Mouse (Mus musculus) CH12.LX (cell line): ENCODE data around the gene Oscar.

ENCODE experiments used
- CHD2 ChIP-seq: IDR thresholded peaks from 2 replicates; pipeline ENCODE4 v1.6.1; 2011; ENCODE audit warnings: low read length, improper control_type of control experiment
- CTCF ChIP-seq, 2 experiments: IDR thresholded peaks in 1 of 2; conservative IDR thresholded peaks in 1 of 2; 2 replicates each; pipeline ENCODE4 v1.5.1; 2011 to 2012; ENCODE audit warnings: low read depth in 2 of 2, low read length in 2 of 2, improper control_type of control experiment in 1 of 2, inconsistent platforms in 1 of 2, mild to moderate bottlenecking in 1 of 2, moderate library complexity in 1 of 2
- E2F4 ChIP-seq: IDR thresholded peaks from 2 replicates; pipeline ENCODE4 v1.6.1; 2011; ENCODE audit warnings: low read depth, low read length, improper control_type of control experiment; ENCODE audit not compliant: insufficient replicate concordance
- EP300 ChIP-seq: IDR thresholded peaks from 2 replicates; pipeline ENCODE4 v1.6.1; 2011; ENCODE audit warnings: low read length, improper control_type of control experiment
- GABPA ChIP-seq: IDR thresholded peaks from 2 replicates; pipeline ENCODE4 v1.6.1; 2012; ENCODE audit warnings: low read depth, low read length, improper control_type of control experiment, inconsistent platforms; ENCODE audit not compliant: insufficient replicate concordance
- HCFC1 ChIP-seq: IDR thresholded peaks from 2 replicates; pipeline ENCODE4 v1.6.1; 2012; ENCODE audit warnings: low read depth, mild to moderate bottlenecking, inconsistent platforms, low read length, improper control_type of control experiment
- IRF4 ChIP-seq: IDR thresholded peaks from 2 replicates; pipeline ENCODE4 v1.6.1; 2014; ENCODE audit warnings: low read depth, mild to moderate bottlenecking, inconsistent platforms, low read length, improper control_type of control experiment
- MAFK ChIP-seq: IDR thresholded peaks from 2 replicates; pipeline ENCODE4 v1.6.1; 2011; ENCODE audit warnings: low read length, improper control_type of control experiment; ENCODE audit not compliant: insufficient replicate concordance
- MAX ChIP-seq: IDR thresholded peaks from 2 replicates; pipeline ENCODE4 v1.6.1; 2011; ENCODE audit warnings: low read length, improper control_type of control experiment
- POLR2A ChIP-seq: IDR thresholded peaks from 2 replicates; pipeline ENCODE4 v1.6.1; 2011; ENCODE audit warnings: low read depth, mild to moderate bottlenecking, improper control_type of control experiment, low read length
- POLR2AphosphoS2 ChIP-seq: IDR thresholded peaks from 2 replicates; pipeline ENCODE4 v1.6.1; 2011; ENCODE audit warnings: low read depth, low read length, improper control_type of control experiment
- SMC3 ChIP-seq: IDR thresholded peaks from 2 replicates; pipeline ENCODE4 v1.6.1; 2011; ENCODE audit warnings: low read depth, low read length, improper control_type of control experiment
- TCF12 ChIP-seq: IDR thresholded peaks from 2 replicates; pipeline ENCODE4 v1.6.1; 2014; ENCODE audit warnings: low read depth, mild to moderate bottlenecking, inconsistent platforms, low read length, improper control_type of control experiment
- USF1 ChIP-seq: IDR thresholded peaks from 2 replicates; pipeline ENCODE4 v1.6.1; 2014; ENCODE audit warnings: low read depth, mild to moderate bottlenecking, inconsistent platforms, low read length, improper control_type of control experiment

- TF ChIP-seq POLR2A (no peak), MAX (no peak), EP300 (no peak), CHD2 (no peak), CTCF (conservative IDR thresholded peaks at IDR 0.05 in 1 of 2, IDR thresholded peaks at IDR 0.05 in 1 of 2; ENCODE audit: low read depth in 2 of 2, low read length in 2 of 2) (no peak), E2F4 (no peak), GABPA (no peak), TCF12 (no peak), POLR2AphosphoS2 (no peak), HCFC1 (no peak), IRF4 (no peak), MAFK (no peak), USF1 (no peak), SMC3 (no peak)
Observed at GRCm38 (mm10) chr7:3587292-3587691, 28.7 kb downstream of the Oscar start.
